Mouse (Mus musculus): ENCODE data around the gene Rab40c. TPM values are rescaled to one million over a fixed set of nuclear protein-coding genes. Genes with fewer than 3 reads are reported as not detected.

Gene Rab40c
- total and polyA plus RNA-seq, 2 experiments, result 6.1 to 24.1 TPM

DNA sequence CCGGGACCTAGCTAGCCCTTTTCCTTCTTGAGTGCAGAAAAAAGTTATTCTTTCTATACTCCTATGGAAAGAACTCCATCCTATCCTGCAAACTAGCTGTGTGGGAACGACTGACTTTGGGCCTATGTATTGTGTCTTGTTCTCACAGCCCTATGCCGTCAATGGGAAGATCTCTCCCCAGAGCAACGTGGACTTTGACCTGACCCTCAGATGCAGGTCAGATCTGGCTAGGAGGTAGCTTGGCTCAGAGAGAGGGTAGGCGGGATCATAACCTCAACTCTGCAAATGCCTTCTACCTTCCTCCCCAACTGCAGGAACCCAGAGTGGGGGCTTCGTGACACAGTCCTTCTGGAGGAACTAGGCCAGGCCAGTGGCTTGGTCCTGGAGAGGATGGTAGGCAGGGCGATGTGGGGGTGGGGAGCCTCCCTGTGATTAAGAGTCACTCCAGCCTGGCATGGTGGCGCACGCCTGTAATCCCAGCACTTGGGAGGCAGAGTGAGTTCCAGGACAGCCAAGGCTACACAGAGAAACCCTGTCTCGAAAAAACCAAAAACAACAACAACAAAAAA is 43.1 kb downstream of the Rab40c start:
- Histone ChIP-seq H3K27me3 (ENCODE audit: control insufficient read depth, insufficient read depth, low read length) (no peaks in the 10 kb centered on the region), H3K36me3 (ENCODE audit: control insufficient read depth, insufficient read depth, low read length) (no peaks in the 10 kb centered on the region), H3K4me1 (ENCODE audit: control insufficient read depth, insufficient read depth, low read length) (peaks cover 19% of the 10 kb centered on the region), H3K79me2 (ENCODE audit: control insufficient read depth, insufficient read depth, low read length) (peaks cover 7% of the 10 kb centered on the region; the same call in 1 of the 2 replicates), H3K4me3 (ENCODE audit: insufficient read depth, low read depth, low read length) (peak overlapping the region; percentile 81), H3K27ac (replicated peaks; ENCODE audit: insufficient read depth, low read depth, low read length) (peak overlapping the region; percentile 91), H3K9ac (ENCODE audit: low read depth, low read length) (peak overlapping the region; percentile 87)
- TF ChIP-seq CTCF (IDR thresholded peaks at IDR 0.05; ENCODE audit: low read depth, low read length), result no peak
- no peak for TF ChIP-seq POLR2A (IDR thresholded peaks at IDR 0.05; ENCODE audit: extremely low read depth, insufficient read depth, low read length)
- DNase-seq (ENCODE audit: extremely low read depth, low read depth, low spot score), result peak; percentile 96
- WGBS, result 26% methylated on average over 10 of the region's 10 CpGs

GRCm38 (mm10) chr17:25875171-25876136 is 44.1 kb downstream of the Rab40c start:
- Histone ChIP-seq H3K79me2 (ENCODE audit: control insufficient read depth, insufficient read depth, low read length) (peaks cover 7% of the 10 kb centered on the region; the same call in 1 of the 2 replicates), H3K4me1 (ENCODE audit: control insufficient read depth, insufficient read depth, low read length) (peaks cover 11% of the 10 kb centered on the region), H3K27ac (replicated peaks; ENCODE audit: insufficient read depth, low read depth, low read length) (peak overlapping the region; percentile 91), H3K27me3 (ENCODE audit: control insufficient read depth, insufficient read depth, low read length) (no peaks in the 10 kb centered on the region), H3K36me3 (ENCODE audit: control insufficient read depth, insufficient read depth, low read length) (no peaks in the 10 kb centered on the region), H3K4me3 (ENCODE audit: insufficient read depth, low read depth, low read length) (peak overlapping the region; percentile 81), H3K9ac (ENCODE audit: low read depth, low read length) (peak overlapping the region; percentile 87)
- DNase-seq (ENCODE audit: extremely low read depth, low read depth, low spot score), result peak; percentile 80
- WGBS, result under 1% methylated on average over 59 of the region's 59 CpGs
- TF ChIP-seq POLR2A (IDR thresholded peaks at IDR 0.05; ENCODE audit: extremely low read depth, insufficient read depth, low read length) (peak; percentile 88), CTCF (IDR thresholded peaks at IDR 0.05; ENCODE audit: low read depth, low read length) (no peak; the same call in 1 of the 2 replicates)

DNA sequence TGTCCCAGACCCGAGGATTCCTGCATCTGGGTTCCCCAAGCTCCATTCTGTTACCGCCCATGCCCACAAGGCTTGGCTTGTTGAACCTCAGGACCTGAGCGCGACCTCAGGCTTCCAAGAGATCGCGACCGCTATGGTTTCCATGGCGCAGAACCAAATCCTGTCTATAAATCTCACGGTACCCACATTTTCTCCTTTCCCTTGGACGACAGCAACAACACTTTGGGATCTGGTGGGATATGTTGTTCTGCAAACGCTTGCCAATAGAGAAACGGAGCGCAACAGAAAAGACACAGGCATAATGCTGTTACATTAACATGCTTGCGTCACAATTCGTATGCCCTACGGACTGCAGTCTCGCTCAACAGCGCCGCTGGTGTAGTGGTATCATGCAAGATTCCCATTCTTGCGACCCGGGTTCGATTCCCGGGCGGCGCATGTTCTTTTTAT is 44.8 kb downstream of the Rab40c start, which contains the start of gene Mettl26:
Gene Mettl26, plus strand, starts transcription at position 354 of the 450 bp plus-strand sequence.
- under 1% methylated on average over 25 of the region's 25 CpGs for WGBS
- Histone ChIP-seq H3K9ac (ENCODE audit: low read depth, low read length) (peak within 1 kb of the TSS; percentile 87), H3K4me1 (ENCODE audit: control insufficient read depth, insufficient read depth, low read length) (peaks cover 8% of the 10 kb centered on the region), H3K36me3 (ENCODE audit: control insufficient read depth, insufficient read depth, low read length) (no peaks in the 10 kb centered on the region), H3K27ac (replicated peaks; ENCODE audit: insufficient read depth, low read depth, low read length) (peak within 1 kb of the TSS; percentile 91), H3K27me3 (ENCODE audit: control insufficient read depth, insufficient read depth, low read length) (no peaks in the 10 kb centered on the region), H3K79me2 (ENCODE audit: control insufficient read depth, insufficient read depth, low read length) (peaks cover 7% of the 10 kb centered on the region; the same call in 1 of the 2 replicates), H3K4me3 (ENCODE audit: insufficient read depth, low read depth, low read length) (peak within 1 kb of the TSS; percentile 81)
- no peak for TF ChIP-seq POLR2A (IDR thresholded peaks at IDR 0.05; ENCODE audit: extremely low read depth, insufficient read depth, low read length)
- no peak for TF ChIP-seq CTCF (IDR thresholded peaks at IDR 0.05; ENCODE audit: low read depth, low read length)
- no peak for DNase-seq (ENCODE audit: extremely low read depth, low read depth, low spot score)

DNA sequence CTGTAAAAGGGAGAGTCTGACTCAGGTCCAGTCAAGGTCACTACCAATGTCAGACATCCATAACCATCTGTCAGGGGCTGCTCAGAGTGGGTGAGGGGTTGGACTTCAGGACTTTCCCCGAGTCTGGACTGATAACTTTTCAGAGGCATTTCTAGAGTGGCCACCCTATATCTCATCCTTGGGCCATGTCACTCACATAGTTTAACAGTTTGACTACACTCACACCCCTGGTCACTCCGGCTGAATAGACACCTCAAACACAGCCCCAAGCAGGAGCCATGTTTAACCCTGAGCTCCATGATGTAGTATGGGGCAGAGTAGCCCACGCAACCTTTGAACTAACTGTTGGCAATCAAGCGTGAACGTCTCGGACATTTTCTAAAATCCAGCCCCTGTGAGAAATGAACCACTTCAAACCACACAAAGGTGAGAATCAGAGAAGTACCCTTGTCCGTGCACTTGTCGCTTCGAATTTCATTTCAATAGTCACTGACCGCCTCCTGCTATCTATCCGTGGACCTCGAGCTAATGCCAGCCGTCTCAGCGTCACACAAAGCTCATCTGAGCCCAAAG is 45.3 kb downstream of the Rab40c start:
- 21% methylated on average over 14 of the region's 14 CpGs for WGBS
- Histone ChIP-seq H3K27me3 (ENCODE audit: control insufficient read depth, insufficient read depth, low read length) (no peaks in the 10 kb centered on the region), H3K36me3 (ENCODE audit: control insufficient read depth, insufficient read depth, low read length) (no peaks in the 10 kb centered on the region), H3K9ac (ENCODE audit: low read depth, low read length) (peak overlapping the region; percentile 60), H3K4me3 (ENCODE audit: insufficient read depth, low read depth, low read length) (peak overlapping the region; percentile 59), H3K4me1 (ENCODE audit: control insufficient read depth, insufficient read depth, low read length) (peaks cover 8% of the 10 kb centered on the region), H3K27ac (replicated peaks; ENCODE audit: insufficient read depth, low read depth, low read length) (peak overlapping the region; percentile 25; the same call in 1 of the 2 replicates), H3K79me2 (ENCODE audit: control insufficient read depth, insufficient read depth, low read length) (peaks cover 7% of the 10 kb centered on the region; the same call in 1 of the 2 replicates)
- DNase-seq (ENCODE audit: extremely low read depth, low read depth, low spot score), result no peak
- no peak for TF ChIP-seq CTCF (IDR thresholded peaks at IDR 0.05; ENCODE audit: low read depth, low read length)
- no peak for TF ChIP-seq POLR2A (IDR thresholded peaks at IDR 0.05; ENCODE audit: extremely low read depth, insufficient read depth, low read length)

- H3K27me3 ChIP-seq (ENCODE audit: control insufficient read depth, insufficient read depth, low read length), result no peaks in the 10 kb centered on the region
- no peaks in the 10 kb centered on the region for H3K36me3 ChIP-seq (ENCODE audit: control insufficient read depth, insufficient read depth, low read length)
- no peak for DNase-seq (ENCODE audit: extremely low read depth, low read depth, low spot score)
- H3K79me2 ChIP-seq (ENCODE audit: control insufficient read depth, insufficient read depth, low read length), result peaks cover 7% of the 10 kb centered on the region; the same call in 1 of the 2 replicates
- no peak overlapping the region for H3K4me3 ChIP-seq (ENCODE audit: insufficient read depth, low read depth, low read length)
- TF ChIP-seq CTCF (IDR thresholded peaks at IDR 0.05; ENCODE audit: low read depth, low read length) (no peak), POLR2A (IDR thresholded peaks at IDR 0.05; ENCODE audit: extremely low read depth, insufficient read depth, low read length) (no peak)
- no peak overlapping the region for H3K27ac ChIP-seq (replicated peaks; ENCODE audit: insufficient read depth, low read depth, low read length)
- H3K4me1 ChIP-seq (ENCODE audit: control insufficient read depth, insufficient read depth, low read length), result peaks cover 9% of the 10 kb centered on the region
- H3K9ac ChIP-seq (ENCODE audit: low read depth, low read length), result no peak overlapping the region
- 86% methylated on average over 11 of the region's 11 CpGs for WGBS
These were observed 46.0 kb downstream of the Rab40c start for GRCm38 (mm10) chr17:25873405-25874147.

All from liver, adult 2 months (tissue).